Mouse (Mus musculus) embryonic fibroblast, embryonic 13.5 days (primary cell): ENCODE results near the gene Cyp27b1.

Experiments used
- CTCF ChIP-seq: IDR thresholded peaks from 2 replicates; pipeline ENCODE4 v1.5.1; 2011; ENCODE audit warnings: mild to moderate bottlenecking, control low read depth, low read length, moderate library complexity, borderline replicate concordance; ENCODE audit not compliant: insufficient read depth
- POLR2A ChIP-seq: IDR thresholded peaks from 2 replicates; pipeline ENCODE4 v1.6.1; 2011; ENCODE audit warnings: low read depth, mild to moderate bottlenecking, control low read depth, low read length, moderate library complexity

GRCm38 (mm10) chr10:127066519-127067018 lies 18.5 kb downstream of the Cyp27b1 start:
- TF ChIP-seq POLR2A, result 0 out of 2 replicates have a peak, but pooled peaks have one; percentile 23
- TF ChIP-seq CTCF, result no peak
